Mouse (Mus musculus) ovary, postnatal 10 days (tissue): Measurements from ENCODE around the gene Arid1b.

Experiments
- DNase-seq: peaks from one replicate; pipeline ENCODE4 v3.0.0; 2022; ENCODE audit warnings: low spot score

Arid1b gene

GRCm38 (mm10) chr17:5322594-5322993, 328.5 kb downstream of the Arid1b start:
- no peak for DNase-seq

DNA sequence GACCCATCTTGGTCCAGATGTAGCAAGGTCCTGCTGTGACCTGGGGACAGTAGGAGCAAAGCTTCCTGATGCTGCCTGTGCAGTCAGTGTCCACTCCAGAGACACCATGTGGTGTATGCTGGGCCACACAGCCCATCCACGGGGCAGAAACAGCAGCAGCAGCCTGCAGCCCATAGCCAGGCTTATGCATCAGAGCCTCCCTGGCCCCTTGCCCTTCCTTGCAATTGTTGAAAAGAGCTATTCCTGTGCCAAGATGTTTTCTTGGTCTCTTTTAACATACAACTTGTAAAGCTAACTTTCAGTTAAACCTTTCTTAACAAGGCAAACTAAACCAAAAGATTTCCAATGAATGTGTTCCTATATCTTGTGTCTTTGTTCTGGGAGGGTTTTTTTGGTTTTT, 329.6 kb downstream of the Arid1b start:
- no peak for DNase-seq

DNA sequence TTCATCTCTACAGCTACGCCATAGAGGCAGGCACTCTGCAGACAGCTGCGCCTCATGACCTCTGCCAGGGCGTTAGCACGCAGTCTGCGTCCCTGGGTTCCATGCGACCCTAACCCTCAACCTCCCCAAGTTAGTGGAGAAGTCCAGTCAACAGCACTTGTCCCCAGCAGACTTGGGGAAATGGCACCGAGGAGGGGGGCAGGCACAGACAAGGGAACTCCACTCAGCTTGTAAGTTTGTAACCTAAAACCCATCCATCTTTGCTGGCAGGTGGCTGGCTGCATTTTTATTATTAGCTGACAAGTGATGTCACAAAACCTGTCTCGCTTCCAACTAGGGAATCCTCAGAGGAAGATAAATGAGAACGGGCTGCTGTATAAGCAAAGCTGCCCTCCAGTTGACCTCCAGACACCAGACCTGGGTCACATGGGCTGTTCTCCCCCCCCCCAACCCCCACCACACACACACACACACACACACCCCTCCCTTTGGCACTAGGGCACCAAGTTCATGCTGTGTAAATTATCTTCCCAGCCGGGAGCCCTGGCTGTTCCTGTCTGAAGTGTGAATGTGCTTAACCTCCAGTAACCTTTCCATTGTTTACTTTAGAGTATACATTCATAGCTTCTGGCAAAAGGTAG, 330.2 kb downstream of the Arid1b start:
- no peak for DNase-seq

- DNase-seq: no peak
These were observed 332.6 kb downstream of the Arid1b start for GRCm38 (mm10) chr17:5326689-5327088.

- no peak for DNase-seq
These were observed 333.5 kb downstream of the Arid1b start for GRCm38 (mm10) chr17:5327480-5328180.

- no peak for DNase-seq
These were observed 335.3 kb downstream of the Arid1b start for GRCm38 (mm10) chr17:5329478-5329877.

DNA sequence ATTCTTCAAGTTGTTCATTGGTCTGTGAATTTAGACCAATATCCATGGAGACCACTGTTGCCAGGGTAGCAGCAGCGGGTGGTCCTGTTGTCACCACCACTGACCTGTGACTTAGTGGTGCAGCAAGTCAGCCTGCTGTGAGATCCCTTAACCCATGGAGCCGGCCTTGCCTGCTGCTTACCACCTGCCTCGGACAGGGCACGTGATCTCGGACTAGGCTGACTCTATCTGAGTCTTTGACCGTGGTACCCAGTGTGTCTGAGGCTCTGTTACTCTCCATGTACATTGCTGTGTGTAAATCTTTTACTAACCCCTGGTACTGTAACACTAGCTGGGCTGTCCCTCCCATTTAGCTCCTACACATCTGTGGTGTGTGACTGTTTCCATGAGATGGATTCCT, 335.9 kb downstream of the Arid1b start:
- DNase-seq: no peak

DNA sequence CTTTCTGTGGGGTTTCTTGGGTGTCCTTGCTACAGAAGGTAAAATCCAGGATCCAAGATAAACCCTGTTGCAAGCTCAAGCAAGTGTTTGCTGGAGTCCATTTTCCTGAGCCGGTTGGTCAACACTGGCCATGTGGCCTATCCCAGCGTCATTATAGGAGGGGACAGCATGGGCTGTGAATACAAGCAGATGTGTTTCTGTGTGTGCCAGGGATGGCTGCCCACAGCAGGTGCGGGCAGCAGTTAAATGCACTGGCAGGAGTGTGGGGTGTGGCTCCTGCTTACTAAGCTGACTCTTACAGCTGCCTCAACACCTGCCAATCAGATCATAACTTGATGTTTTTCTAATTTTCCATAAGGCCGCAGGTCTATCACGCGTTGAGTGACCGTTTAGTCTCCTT, 336.5 kb downstream of the Arid1b start:
- no peak for DNase-seq

- no peak for DNase-seq
These were observed 337.3 kb downstream of the Arid1b start for GRCm38 (mm10) chr17:5331387-5331786.

- no peak for DNase-seq
These were observed 340.4 kb downstream of the Arid1b start for GRCm38 (mm10) chr17:5334567-5334966.

GRCm38 (mm10) chr17:5344426-5344825, 350.3 kb downstream of the Arid1b start:
- no peak for DNase-seq

DNA sequence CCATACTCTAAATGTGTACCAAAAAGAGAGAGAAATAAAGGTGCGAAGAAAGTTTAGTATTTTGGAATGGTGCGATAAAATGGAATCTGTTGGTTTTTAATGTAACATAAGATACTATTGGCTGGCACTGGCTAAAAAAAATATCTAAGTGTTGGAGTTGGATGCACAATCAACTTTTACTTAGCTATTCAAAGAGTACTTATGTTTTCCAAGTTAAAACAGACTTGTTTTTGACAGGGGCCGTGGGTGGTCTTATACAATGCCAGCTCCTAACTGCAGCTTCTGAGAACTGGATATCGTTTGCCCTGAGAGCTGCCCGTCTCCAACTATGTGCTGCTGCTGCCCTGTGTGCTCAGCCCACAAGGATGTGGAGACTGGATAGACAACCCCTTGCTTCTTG, 351.7 kb downstream of the Arid1b start:
- DNase-seq: no peak

DNA sequence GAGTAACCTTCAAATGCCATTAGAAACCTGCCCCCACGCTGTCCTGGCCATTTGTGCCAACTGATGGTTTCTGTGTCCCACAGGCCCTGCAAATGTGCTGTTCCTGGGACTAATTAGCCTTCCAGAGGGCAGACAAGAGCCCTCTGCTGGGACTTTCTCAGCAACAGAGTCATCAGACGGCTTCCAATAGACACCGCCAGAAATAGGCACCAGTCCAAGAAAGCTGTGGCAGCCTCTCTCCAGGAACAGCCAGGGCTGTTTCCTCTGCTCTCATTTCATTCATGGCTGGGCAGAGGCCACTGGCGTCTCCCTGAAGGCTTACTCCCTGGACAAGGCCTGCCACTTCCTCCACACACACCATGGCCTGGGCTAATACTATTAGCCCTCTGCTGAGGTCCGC, 358.8 kb downstream of the Arid1b start:
- no peak for DNase-seq

DNA sequence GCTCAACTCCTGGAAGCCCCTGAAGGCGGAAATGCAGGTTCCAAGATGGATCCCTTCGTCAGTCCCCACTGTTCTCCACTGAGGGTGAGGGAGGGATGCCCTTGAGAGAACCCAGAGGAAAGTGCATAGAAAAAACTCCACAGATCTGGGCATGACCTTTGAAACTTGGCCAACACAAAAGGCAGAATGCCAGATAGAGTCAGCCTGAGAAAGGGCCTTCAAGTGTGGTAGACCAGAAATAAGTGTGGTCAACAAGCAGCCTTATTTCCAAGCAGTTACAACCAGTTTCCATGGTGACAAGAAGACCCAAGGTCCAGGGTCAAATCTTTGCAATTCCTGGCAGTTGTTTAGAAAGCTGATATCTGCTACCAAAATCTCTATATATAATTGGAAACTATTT, 366.6 kb downstream of the Arid1b start:
- no peak for DNase-seq

DNA sequence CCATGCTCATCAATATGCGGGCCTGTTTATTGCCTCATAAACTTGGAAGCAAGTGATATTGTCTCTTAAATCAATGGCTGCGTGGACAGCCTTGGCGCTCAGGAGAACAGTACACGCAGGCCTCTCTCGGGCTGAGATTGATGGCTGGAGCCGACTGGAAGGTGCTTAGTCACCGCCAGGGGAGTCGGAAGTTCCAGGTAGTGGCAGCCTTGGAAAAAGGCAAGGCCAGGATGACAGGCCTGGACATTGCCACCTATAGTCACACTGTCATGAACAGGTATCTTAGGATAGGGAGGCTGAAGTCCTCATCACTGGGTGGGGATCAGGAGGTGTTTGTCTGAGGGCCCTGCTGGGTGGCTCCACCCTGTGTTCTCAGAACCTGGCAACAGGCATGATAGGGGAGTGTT, 371.9 kb downstream of the Arid1b start:
- no peak for DNase-seq

GRCm38 (mm10) chr17:5371032-5371431, 376.9 kb downstream of the Arid1b start:
- no peak for DNase-seq

DNA sequence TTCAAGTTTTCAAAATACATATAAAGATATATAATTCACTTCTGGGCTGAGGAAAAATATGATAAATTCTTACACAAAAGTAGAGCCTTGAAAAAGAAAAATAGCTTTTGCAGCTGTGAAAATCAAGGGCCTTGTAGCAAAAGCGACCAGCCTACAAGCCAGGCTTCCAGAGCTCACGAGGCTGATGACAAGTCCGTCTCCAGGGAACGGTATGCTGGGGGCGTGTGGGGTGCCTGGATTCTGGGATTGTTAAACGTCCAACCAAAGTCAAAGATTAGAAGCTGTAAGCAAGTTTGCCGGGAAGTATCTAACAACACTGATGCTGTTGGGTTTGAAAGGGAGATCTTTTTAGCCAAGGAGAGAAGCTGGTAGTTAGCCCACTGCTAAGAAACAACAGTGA, 377.4 kb downstream of the Arid1b start:
- DNase-seq: no peak

GRCm38 (mm10) chr17:5372951-5373350, 378.8 kb downstream of the Arid1b start:
- DNase-seq: no peak

DNA sequence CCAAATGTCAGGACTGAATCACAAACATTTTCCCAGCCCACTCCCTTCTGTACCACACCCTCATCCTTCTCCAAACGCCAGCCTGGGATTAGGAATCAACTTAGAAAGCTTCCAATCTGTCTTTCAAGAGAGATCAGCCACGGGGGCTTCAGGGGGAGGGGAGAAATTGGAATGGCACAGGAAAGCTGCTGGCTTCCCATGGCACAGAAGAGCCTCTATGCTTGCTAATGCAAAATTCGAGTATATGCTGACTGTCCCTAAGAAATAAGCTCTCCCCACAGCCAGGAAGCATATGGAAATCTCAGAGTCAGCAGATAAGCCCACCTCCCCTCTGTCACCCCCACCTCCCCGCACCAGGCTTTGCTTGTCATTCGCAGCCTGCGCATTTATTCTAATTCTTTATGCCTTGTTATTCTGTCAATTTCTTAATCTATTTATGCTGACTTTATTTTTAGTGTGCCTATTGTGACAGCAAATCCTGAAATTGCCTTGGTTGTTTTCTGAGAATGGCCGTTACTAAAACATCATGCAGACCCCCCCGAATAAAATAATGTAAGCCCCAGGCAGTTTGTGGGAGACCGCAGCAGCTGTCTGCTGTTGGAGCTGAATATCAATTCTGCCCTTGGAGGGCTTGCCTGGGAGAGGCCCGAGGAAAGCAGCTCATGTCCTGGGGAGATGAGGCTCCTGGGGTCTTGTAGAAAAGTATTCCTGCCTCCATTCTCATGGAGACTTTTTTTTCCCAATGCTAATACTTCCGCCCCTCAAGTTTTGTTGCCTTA, 383.2 kb downstream of the Arid1b start:
- no peak for DNase-seq

DNA sequence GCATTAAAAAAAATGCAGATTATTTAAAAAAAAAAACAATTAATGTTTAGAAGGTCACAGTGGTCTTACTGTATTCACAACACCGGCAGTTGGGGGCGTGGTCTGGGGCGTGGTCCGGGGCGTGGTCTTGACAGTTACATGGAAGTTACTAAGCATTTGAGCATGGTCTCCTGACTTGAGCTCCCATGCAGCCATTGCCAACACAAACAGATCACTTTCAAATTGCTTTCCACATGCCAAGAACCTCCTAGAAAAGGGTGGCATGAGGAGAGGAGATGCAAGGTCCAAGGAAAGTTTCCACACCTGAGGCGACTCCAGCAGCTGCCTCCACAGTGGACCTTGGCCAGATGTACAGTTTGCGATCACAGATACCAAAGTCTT, 383.8 kb downstream of the Arid1b start:
- no peak for DNase-seq

GRCm38 (mm10) chr17:5385694-5386093, 391.6 kb downstream of the Arid1b start:
- DNase-seq: no peak

- DNase-seq: no peak
These were observed 392.9 kb downstream of the Arid1b start for GRCm38 (mm10) chr17:5386885-5387545.

DNA sequence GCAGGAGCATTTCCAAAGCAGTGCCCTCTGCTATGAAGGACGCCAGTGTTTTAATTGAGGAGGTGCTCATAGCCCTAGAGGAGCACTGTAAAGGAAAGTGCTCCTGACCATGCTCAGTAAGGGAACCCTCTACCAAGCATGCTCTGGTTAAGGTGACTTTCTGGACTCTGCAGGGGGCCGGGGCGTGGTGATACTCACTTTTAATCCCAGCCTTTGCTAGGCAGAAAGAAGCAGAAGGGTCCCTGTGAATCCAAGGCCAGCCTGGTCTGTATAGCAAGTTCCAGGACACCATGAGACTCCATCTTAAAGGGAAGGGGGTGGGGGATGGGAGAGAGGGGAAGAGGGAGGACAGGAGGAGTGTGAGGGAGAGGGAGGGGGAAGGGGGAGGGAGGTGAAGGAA, 394.2 kb downstream of the Arid1b start:
- no peak for DNase-seq
